Mouse (Mus musculus) C3H10T1/2 (cell line): Measurements from ENCODE around the gene Xylt1. TPM values are rescaled to one million over a fixed set of nuclear protein-coding genes. Genes with fewer than 3 reads are reported as not detected.

Experiments used
- polyA plus RNA-seq, 2 experiments: library from polyadenylated mRNA; unstranded; fragments of >200 nt; fragmentation: generic; extraction: Trizol; gene quantifications; one replicate each; pipeline ENCODE4 v1.2.1; 2012; ENCODE audit warnings: missing spikeins in 2 of 2

Xylt1 gene
- under 1 TPM; 0.12 to 0.58 TPM for polyA plus RNA-seq

DNA sequence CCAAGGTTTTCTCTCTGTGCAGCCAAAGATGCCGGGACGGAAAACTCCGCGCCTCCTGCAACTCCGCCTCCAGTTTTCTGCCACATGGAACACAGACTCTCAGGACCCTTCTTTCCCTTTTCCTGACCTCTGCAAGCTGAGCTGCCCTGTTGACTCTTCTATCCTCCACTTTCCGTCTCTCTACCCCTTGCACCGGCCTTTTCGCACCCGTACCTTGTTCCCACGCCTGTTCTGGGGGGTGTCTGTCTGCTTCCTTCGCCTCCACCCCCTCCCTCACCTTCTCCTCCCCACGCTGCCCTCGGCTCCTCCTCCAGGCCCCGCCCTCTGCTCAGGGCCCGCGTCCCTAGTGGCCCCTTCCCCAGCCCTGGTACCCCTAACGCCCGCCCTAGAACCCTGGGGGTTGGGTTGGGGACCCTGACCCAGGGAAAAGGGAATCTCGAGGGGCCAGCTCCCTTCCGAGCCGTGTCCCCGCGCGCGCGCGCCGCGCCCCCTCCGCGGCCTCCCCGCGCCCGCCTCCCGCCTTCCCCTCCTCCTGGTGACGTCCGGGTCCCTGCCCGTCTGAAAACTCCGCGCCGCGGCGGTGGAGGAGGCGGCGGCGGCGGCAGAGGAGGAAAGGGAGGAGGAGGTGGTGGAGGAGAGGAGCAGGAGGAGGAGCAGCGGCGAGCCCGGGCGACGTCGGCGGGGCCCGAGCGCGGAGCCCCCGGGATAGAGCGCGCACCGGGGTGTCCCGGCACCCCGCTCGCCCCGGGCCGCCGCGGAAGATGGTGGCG lies at the start of gene Xylt1:
Gene Xylt1 (plus strand): TSS at position 562 of the 770 bp plus-strand sequence.

